Mouse (Mus musculus) brain, embryonic 14.5 days (tissue): ENCODE measurements at regions not wholly inside any gene's neighbourhood (a gene's known extent, or its start where the extent isn't known, plus 50 kb on each side); places are given as distances from the start of the nearest gene placed in this dataset.

Source experiments
- CTCF ChIP-seq: fragments of 200-500 bp; IDR thresholded peaks from 2 replicates; pipeline ENCODE4 v1.5.1; 2012; ENCODE audit warnings: inconsistent platforms, mild to moderate bottlenecking, moderate library complexity, borderline replicate concordance; ENCODE audit not compliant: insufficient read depth, insufficient read length; ENCODE audit errors: extremely low read depth
- POLR2A ChIP-seq: fragments of 200-500 bp; IDR thresholded peaks from 2 replicates; pipeline ENCODE4 v1.6.1; 2012; ENCODE audit warnings: mild to moderate bottlenecking, inconsistent platforms, borderline replicate concordance; ENCODE audit not compliant: poor library complexity, insufficient read depth, insufficient read length, severe bottlenecking; ENCODE audit errors: extremely low read depth

- TF ChIP-seq CTCF (peak; percentile 91), POLR2A (no peak)
These were observed 402.6 kb downstream of the Cntnap4 start for GRCm38 (mm10) chr8:112972418-112972817.
